Mouse (Mus musculus) c-Kit-positive CD71-positive TER-119-positive erythroid progenitor cells, embryonic 14.5 days (primary cell): ENCODE results near the gene Ccdc171.

Experiments
- DNase-seq: peaks from one replicate; pipeline ENCODE4 v3.0.0-alpha.2; 2013; ENCODE audit warnings: low spot score

Gene Ccdc171

GRCm38 (mm10) chr4:83794930-83795459, 269.6 kb downstream of the Ccdc171 start:
- DNase-seq = no peak

DNA sequence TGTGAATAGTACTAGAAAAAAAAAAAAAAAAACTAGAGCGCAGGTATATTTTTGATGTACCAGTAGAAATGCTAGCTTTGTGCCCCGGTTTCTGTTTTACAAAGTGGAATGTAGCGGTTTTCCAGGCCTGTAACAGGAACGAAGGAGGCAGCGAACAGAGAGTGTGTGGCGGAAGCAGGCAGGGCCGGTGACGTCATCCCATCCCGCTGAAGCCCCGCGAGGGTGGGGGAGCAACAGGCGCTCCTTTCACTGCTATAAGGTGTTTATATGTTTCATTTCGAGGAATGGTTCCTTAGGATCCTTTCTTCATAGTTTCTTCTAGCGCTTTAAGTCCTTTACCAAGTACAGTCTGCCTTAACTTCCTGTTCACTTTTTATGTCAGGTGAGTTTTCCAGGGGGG, 272.6 kb downstream of the Ccdc171 start:
- DNase-seq = no peak

GRCm38 (mm10) chr4:83798674-83799430, 273.5 kb downstream of the Ccdc171 start:
- DNase-seq = no peak

DNA sequence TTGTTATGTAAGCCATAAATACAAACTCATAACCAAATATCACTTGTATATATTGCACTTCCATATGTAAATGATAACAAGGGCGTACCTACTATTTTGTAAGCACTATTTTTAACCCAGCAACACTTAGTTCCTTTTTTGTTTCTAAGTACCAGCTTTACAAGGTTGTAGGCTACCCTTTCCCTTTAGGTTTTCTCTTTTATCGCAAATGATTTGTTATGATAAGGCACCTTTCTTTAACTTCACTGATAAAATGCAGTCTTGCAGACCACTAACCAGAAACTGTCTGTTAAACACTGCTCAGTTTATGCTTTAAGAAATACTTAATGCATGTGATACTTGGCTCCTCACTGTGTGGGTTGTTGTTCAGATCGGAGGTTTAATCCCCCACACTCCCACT, 275.1 kb downstream of the Ccdc171 start:
- no peak for DNase-seq

DNA sequence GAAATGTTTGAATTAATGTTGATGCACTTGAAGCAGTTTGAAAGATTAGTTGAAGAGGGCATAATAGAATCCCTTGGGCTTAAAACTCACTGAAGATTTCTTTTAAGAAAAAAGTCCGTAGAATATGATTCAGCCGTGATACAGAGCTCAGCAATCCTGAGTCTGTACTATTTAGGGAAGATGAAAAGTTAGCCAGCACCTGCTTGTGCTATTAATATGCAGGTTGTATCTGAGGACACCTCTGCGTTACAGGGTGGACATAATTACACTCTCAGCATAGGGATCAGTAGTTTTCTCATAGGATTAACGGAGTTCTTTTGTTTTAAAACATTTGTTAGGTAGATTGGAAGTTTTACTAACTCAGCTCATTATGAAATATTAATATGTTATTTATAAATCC, 291.6 kb downstream of the Ccdc171 start:
- DNase-seq = no peak

- DNase-seq = no peak
These were observed 304.5 kb downstream of the Ccdc171 start for GRCm38 (mm10) chr4:83829718-83830459.

- no peak for DNase-seq
These were observed 305.8 kb downstream of the Ccdc171 start for GRCm38 (mm10) chr4:83830891-83831880.

DNA sequence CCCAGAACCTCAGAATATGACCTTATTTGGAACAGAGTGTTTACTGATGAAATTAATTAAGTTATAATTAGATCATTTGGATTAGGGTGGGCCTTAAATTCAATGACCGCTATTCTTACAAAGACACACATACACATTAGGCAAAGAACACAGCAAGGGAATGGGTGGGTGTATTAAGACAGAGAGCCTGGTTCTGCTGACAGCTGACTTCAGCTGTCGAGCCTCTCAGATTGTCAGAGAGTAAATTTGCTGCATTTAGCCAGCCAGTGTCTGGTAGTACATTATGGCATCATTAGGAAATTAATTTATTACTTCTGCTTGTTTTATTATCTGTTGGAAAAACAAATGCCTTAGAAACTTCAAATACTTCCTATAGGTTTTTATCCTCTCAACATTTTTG, 313.7 kb downstream of the Ccdc171 start:
- no peak for DNase-seq

GRCm38 (mm10) chr4:83846304-83846703, 321.0 kb downstream of the Ccdc171 start:
- no peak for DNase-seq

DNA sequence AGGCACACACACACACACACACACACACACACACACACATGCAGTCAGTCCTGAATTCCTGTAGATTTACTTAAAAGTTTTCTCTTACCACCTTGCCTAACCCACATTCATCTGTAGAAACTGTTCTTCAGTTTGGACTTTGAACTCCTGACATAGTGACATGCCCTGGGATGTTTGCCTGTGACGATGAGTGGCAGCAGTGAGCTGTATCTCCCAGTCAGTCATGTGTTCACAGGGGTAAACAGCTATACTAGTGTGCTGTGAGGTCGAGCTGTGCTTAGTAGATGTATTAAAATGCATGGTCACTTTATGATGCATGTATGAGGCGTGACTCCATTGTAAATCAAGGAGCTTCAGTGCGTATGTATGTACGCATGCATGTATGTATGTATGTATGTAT, 328.5 kb downstream of the Ccdc171 start:
- DNase-seq = no peak

- DNase-seq = no peak
These were observed 336.4 kb downstream of the Ccdc171 start for GRCm38 (mm10) chr4:83861706-83862105.

GRCm38 (mm10) chr4:83862295-83862694, 336.9 kb downstream of the Ccdc171 start:
- no peak for DNase-seq

DNA sequence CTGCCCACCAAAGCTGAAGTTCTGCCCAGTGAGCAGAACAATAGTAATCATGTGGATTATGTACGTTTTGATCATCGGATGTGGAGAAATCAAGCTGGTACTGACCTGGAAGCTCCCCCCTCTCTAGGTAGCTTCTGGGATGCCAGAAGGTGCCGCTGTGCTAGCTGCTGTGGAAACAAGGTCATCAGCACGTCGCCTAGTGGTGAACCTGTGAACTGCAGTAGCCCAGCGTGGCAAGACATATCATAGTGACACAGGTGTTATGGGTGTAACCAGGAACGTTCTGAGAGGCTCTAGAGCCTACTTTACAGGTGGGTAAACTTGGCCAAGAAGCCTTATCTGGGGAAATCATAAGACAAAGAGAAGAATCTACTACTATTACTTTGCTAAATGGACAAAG, 351.3 kb downstream of the Ccdc171 start:
- DNase-seq = no peak

GRCm38 (mm10) chr4:83878236-83878635, 352.9 kb downstream of the Ccdc171 start:
- no peak for DNase-seq

GRCm38 (mm10) chr4:83888459-83889054, 363.2 kb downstream of the Ccdc171 start:
- no peak for DNase-seq

- DNase-seq = no peak
These were observed 376.8 kb downstream of the Ccdc171 start for GRCm38 (mm10) chr4:83902081-83902645.
